Mouse (Mus musculus): ENCODE results near the gene Gm28360. TPM values are rescaled to one million over a fixed set of nuclear protein-coding genes. Genes with fewer than 3 reads are reported as not detected.

The Gm28360 gene
- not detected for polyA plus RNA-seq (2017; shearing (Covaris generic))

DNA sequence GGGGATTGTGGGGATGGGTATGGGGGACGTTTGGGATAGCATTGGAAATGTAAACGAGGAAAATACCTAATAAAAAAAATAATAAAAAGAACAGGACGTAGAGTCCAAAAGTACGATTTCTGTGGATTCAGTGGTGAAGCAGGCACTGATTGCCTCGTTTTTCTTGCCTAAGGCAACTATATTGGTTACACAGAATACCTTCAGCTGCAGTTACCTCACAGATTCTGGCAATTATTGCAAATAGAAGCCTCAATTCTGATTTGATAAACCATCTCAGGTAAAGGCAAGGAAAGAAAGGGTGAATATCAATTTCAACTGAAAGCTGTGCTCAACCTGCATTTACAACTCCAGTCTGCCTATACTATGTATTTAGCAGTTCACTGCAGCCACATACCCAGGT is at the start of gene Gm28360:
TSS of gene Gm28360 (plus strand) at position 301 of the 400 bp plus-strand sequence.

DNA sequence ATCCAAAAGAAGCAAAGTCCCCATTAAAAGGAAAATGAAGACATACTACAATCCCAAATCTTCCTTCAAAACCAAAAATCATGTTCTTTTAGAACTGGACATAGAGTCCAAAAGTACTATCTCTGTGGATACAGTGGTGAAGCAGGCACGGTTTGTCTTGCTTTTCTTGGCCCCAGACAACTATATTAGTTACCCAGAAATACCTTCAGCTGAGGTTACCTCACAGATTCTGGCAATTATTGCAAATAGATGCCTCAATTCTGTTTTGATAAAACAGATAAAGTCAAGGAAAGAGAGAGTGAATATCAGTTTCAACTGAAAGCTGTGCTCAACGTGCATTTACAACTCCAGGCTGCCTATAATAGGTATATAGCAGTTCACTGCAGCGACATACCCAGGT is 49.0 kb upstream of the Gm28360 start, which contains the start of gene B020011L13Rik:
TSS of gene B020011L13Rik (plus strand) at position 301 of the 400 bp plus-strand sequence.

Other genes with a start within 250 kb of the Gm28360 start
- not detected for gene Gm28363, start 132.9 kb upstream of the Gm28360 start, polyA plus RNA-seq (2017; shearing (Covaris generic))
- gene B020011L13Rik, start 48.9 kb upstream of the Gm28360 start, polyA plus RNA-seq (2017; shearing (Covaris generic)), result not detected
- not detected for gene Gm28168, start 97.9 kb downstream of the Gm28360 start, polyA plus RNA-seq (2017; shearing (Covaris generic))
- gene Gm7145, start 135.9 kb downstream of the Gm28360 start, polyA plus RNA-seq (2017; shearing (Covaris generic)), result not detected

Data from effector memory CD4-positive, alpha-beta T cell, adult 7 months (primary cell).